Mouse (Mus musculus) embryonic fibroblast, embryonic 13.5 days (primary cell): ENCODE results near the gene Pagr1a.

Experiments
- CTCF ChIP-seq: IDR thresholded peaks from 2 replicates; pipeline ENCODE4 v1.5.1; 2011; ENCODE audit warnings: mild to moderate bottlenecking, control low read depth, low read length, moderate library complexity, borderline replicate concordance; ENCODE audit not compliant: insufficient read depth
- POLR2A ChIP-seq: IDR thresholded peaks from 2 replicates; pipeline ENCODE4 v1.6.1; 2011; ENCODE audit warnings: low read depth, mild to moderate bottlenecking, control low read depth, low read length, moderate library complexity

DNA sequence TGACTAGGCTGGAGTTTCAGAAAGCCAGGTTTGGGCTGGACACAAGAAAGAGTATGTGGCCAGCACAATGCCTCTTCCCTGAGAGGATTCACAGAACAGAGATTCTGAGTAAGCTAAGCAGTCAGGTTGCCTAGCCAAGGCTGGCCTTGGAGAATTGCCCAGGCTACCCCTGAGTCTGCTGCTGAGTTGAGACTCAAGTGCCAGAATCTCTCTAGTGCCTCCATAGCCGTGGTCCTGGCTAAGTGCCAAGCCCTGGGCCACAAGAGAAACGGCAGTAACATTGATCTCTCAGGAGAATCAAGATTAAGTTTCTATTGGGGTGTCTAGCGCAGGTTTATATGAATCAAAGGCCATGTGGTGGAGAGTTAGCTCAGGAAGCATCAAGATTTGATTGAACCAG, 51.6 kb downstream of the Pagr1a start:
- TF ChIP-seq CTCF (no peak), POLR2A (no peak)
